Mouse (Mus musculus): ENCODE data around the gene Rpl38. TPM values are rescaled to one million over a fixed set of nuclear protein-coding genes. Genes with fewer than 3 reads are reported as not detected.

Rpl38 gene
- polyA plus RNA-seq (2014; fragmentation: Illumina TruSeq; extraction: RNeasy Lipid Tissue Mini Kit (QIAGEN cat#74804); ENCODE audit: low read depth, low replicate concordance), result 835 TPM

GRCm38 (mm10) chr11:114668301-114668710 is at the start of gene Rpl38:
TSS of gene Rpl38 (plus strand) at chr11:114668524.

DNA sequence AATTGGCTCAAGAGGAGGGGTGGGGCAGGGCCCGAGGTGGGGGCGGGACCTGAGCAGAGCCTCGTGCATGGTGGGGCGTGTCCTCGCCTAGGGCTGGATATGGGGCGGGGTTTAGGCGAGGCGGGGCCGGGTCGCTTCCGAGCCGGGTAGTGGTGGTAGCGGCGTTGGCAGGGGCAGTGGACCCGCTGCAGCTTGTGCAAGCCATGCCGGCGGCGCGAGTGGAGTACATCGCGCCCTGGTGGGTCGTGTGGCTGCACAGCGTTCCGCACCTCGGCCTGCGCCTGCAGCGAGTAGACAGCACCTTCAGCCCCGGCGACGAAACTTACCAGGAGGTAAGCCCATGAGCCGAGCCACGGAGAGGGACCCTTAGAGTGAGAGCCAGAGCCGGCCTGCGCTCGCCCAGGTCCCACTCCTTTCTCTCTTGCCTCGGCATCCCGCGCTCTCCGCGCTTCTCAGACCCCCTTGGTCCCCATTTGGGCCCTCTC is 7.1 kb downstream of the Rpl38 start, which contains the start of gene Ttyh2:
Gene Ttyh2, plus strand, starts transcription at position 91 of the 485 bp plus-strand sequence.

Other genes with a start within 250 kb of the Rpl38 start
- gene Ttyh2, start 6.9 kb downstream of the Rpl38 start, polyA plus RNA-seq (2014; fragmentation: Illumina TruSeq; extraction: RNeasy Lipid Tissue Mini Kit (QIAGEN cat#74804); ENCODE audit: low read depth, low replicate concordance), result 2.3 TPM
- gene Dnaic2, start 58.9 kb downstream of the Rpl38 start, polyA plus RNA-seq (2014; fragmentation: Illumina TruSeq; extraction: RNeasy Lipid Tissue Mini Kit (QIAGEN cat#74804); ENCODE audit: low read depth, low replicate concordance), result 0.31 TPM
- gene Kif19a, start 96.9 kb downstream of the Rpl38 start, polyA plus RNA-seq (2014; fragmentation: Illumina TruSeq; extraction: RNeasy Lipid Tissue Mini Kit (QIAGEN cat#74804); ENCODE audit: low read depth, low replicate concordance), result 0.55 TPM
- not detected for gene Btbd17, start 127.4 kb downstream of the Rpl38 start, polyA plus RNA-seq (2014; fragmentation: Illumina TruSeq; extraction: RNeasy Lipid Tissue Mini Kit (QIAGEN cat#74804); ENCODE audit: low read depth, low replicate concordance)
- not detected for gene Gpr142, start 130.4 kb downstream of the Rpl38 start, polyA plus RNA-seq (2014; fragmentation: Illumina TruSeq; extraction: RNeasy Lipid Tissue Mini Kit (QIAGEN cat#74804); ENCODE audit: low read depth, low replicate concordance)
- 5.5 TPM for gene Gprc5c, start 182.6 kb downstream of the Rpl38 start, polyA plus RNA-seq (2014; fragmentation: Illumina TruSeq; extraction: RNeasy Lipid Tissue Mini Kit (QIAGEN cat#74804); ENCODE audit: low read depth, low replicate concordance)
- gene Cd300a, start 221.5 kb downstream of the Rpl38 start, polyA plus RNA-seq (2014; fragmentation: Illumina TruSeq; extraction: RNeasy Lipid Tissue Mini Kit (QIAGEN cat#74804); ENCODE audit: low read depth, low replicate concordance), result 1.3 TPM